Mouse (Mus musculus): ENCODE results near the gene Hoxb5. TPM values are rescaled to one million over a fixed set of nuclear protein-coding genes. Genes with fewer than 3 reads are reported as not detected.
A peak's percentile ranks its signal among the peaks of the same experiment; 100 is the strongest.

The Hoxb5 gene
- polyA plus RNA-seq, 1 experiment from 2014 or later, result 0.67 TPM

DNA sequence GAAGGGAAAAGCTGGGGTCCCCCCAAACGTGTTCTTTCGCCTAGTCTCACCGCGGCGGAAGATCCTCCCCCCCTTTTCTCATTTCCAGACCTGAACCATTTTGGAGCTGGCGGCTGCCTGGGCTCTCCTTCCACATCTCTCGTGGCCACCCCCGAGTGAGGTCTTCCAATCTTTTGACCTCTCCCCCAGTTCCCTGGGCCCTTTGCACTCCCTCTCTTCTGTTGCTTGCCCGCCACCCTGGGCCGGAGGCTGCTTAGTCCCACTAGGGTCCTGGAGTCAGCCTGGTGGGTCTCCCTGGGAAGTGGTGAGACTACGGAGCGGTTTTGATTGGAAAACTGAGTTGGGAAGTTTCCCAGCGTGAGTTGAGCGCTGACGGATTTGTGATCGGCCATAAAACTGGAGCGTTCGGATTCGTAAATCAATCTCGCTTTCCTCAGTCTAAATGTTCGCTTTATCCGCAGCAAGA, 22.6 kb downstream of the Hoxb5 start:
- Histone ChIP-seq H3K4me2 (ENCODE audit: low read depth, low read length) (no peak overlapping the region), H3K9me3 (replicated peaks; ENCODE audit: control insufficient read depth, low read length) (no peaks in the 10 kb centered on the region), H3K27me3 (ENCODE audit: control insufficient read depth, insufficient read depth, low read length) (peaks cover 92% of the 10 kb centered on the region), H3K4me1 (ENCODE audit: control insufficient read depth, insufficient read depth, low read length) (no peaks in the 10 kb centered on the region), H3K27ac (replicated peaks; ENCODE audit: low read depth, low read length) (no peak overlapping the region), H3K9ac (replicated peaks; ENCODE audit: low read length) (no peak overlapping the region), H3K36me3 (replicated peaks; ENCODE audit: control insufficient read depth, insufficient read depth, low read depth, low read length) (no peaks in the 10 kb centered on the region), H3K4me3 (ENCODE audit: low read depth, low read length) (no peak overlapping the region)
- under 1% methylated on average over 22 of the region's 22 CpGs for WGBS
- no peak for DNase-seq (ENCODE audit: low spot score)
- no peak for ATAC-seq (replicated peaks; ENCODE audit: insufficient number of reproducible peaks, low FRiP score, low TSS enrichment, low read depth)

DNA sequence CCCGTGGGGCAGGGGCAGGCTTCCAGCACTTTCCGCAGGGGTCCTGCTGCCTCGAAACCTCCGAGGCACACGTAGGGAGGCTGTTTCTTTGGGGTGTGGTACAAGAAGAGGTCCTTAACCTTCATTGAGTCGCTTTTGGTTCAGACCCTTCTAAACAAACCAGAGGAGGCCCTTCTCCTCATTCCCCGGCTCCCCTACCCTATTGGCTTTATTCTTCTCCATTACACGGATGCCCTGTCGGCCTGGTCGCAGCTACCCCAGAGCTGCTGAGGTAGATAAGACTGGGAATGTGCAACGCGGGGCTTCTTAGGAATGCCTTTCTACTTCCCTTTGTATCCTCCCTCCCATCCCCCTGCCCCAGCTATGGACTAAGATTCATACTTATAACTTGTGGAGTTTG, 23.6 kb downstream of the Hoxb5 start:
- no peak overlapping the region for H3K9ac ChIP-seq (replicated peaks; ENCODE audit: low read length)
- H3K4me3 ChIP-seq (ENCODE audit: low read depth, low read length), result no peak overlapping the region
- WGBS, result 0% methylated on average over 12 of the region's 12 CpGs
- ATAC-seq (replicated peaks; ENCODE audit: insufficient number of reproducible peaks, low FRiP score, low TSS enrichment, low read depth) (no peak), DNase-seq (ENCODE audit: low spot score) (no peak)
- H3K4me1 ChIP-seq (ENCODE audit: control insufficient read depth, insufficient read depth, low read length), result no peaks in the 10 kb centered on the region
- H3K36me3 ChIP-seq (replicated peaks; ENCODE audit: control insufficient read depth, insufficient read depth, low read depth, low read length), result no peaks in the 10 kb centered on the region
- peaks cover 93% of the 10 kb centered on the region for H3K27me3 ChIP-seq (ENCODE audit: control insufficient read depth, insufficient read depth, low read length)
- no peak overlapping the region for H3K27ac ChIP-seq (replicated peaks; ENCODE audit: low read depth, low read length)
- H3K9me3 ChIP-seq (replicated peaks; ENCODE audit: control insufficient read depth, low read length), result no peaks in the 10 kb centered on the region
- no peak overlapping the region for H3K4me2 ChIP-seq (ENCODE audit: low read depth, low read length)

DNA sequence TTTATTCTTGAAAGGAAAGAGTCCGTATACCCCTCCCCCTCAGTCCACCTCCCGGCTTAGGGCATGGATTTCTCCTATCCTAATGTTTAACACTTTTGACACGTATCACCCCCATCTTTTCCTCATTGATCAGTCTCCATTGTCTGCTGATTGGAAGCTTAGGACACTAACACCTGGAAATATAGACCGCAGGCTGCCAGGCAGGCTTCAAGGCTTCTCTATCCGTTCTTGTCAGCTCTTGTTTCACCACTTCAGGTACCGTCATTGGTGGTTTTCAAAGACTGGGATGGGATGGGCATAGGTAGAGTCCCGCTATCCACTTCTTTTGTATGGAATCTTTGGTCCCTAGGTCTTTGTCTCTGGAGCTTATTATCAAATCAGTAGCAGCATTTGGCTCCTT, 24.0 kb downstream of the Hoxb5 start:
- H3K9me3 ChIP-seq (replicated peaks; ENCODE audit: control insufficient read depth, low read length), result no peaks in the 10 kb centered on the region
- no peaks in the 10 kb centered on the region for H3K36me3 ChIP-seq (replicated peaks; ENCODE audit: control insufficient read depth, insufficient read depth, low read depth, low read length)
- WGBS, result under 1% methylated on average over 7 of the region's 7 CpGs
- peaks cover 93% of the 10 kb centered on the region for H3K27me3 ChIP-seq (ENCODE audit: control insufficient read depth, insufficient read depth, low read length)
- no peak overlapping the region for H3K4me3 ChIP-seq (ENCODE audit: low read depth, low read length)
- H3K4me1 ChIP-seq (ENCODE audit: control insufficient read depth, insufficient read depth, low read length), result no peaks in the 10 kb centered on the region
- H3K27ac ChIP-seq (replicated peaks; ENCODE audit: low read depth, low read length), result no peak overlapping the region
- ATAC-seq (replicated peaks; ENCODE audit: insufficient number of reproducible peaks, low FRiP score, low TSS enrichment, low read depth) (no peak), DNase-seq (ENCODE audit: low spot score) (no peak)
- H3K4me2 ChIP-seq (ENCODE audit: low read depth, low read length), result no peak overlapping the region
- H3K9ac ChIP-seq (replicated peaks; ENCODE audit: low read length), result no peak overlapping the region

DNA sequence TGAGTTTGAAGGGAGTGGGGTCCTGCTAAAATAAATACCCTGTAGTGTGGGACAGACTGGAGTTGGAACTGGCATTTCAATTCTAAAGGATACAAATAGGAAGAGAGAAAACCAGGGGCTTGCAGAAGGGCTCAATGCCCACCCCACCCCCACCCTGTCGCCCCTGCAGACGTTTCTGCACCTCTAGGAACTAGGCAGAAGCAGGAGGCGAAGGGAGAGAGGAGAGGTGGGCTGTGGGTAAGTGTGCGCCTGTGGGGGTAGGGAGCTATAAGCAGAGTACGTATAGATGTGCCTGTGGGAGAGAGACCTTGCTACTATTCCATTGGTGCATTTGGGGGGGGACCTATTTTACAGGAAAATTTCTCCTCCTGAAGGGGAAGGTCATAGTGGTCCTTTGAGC, 24.6 kb downstream of the Hoxb5 start:
- no peak overlapping the region for H3K27ac ChIP-seq (replicated peaks; ENCODE audit: low read depth, low read length)
- H3K4me2 ChIP-seq (ENCODE audit: low read depth, low read length), result no peak overlapping the region
- peaks cover 93% of the 10 kb centered on the region for H3K27me3 ChIP-seq (ENCODE audit: control insufficient read depth, insufficient read depth, low read length)
- no peaks in the 10 kb centered on the region for H3K4me1 ChIP-seq (ENCODE audit: control insufficient read depth, insufficient read depth, low read length)
- WGBS, result 5% methylated on average over 5 of the region's 5 CpGs
- ATAC-seq (replicated peaks; ENCODE audit: insufficient number of reproducible peaks, low FRiP score, low TSS enrichment, low read depth), result no peak
- H3K9me3 ChIP-seq (replicated peaks; ENCODE audit: control insufficient read depth, low read length), result no peaks in the 10 kb centered on the region
- no peak overlapping the region for H3K4me3 ChIP-seq (ENCODE audit: low read depth, low read length)
- no peak for DNase-seq (ENCODE audit: low spot score)
- no peaks in the 10 kb centered on the region for H3K36me3 ChIP-seq (replicated peaks; ENCODE audit: control insufficient read depth, insufficient read depth, low read depth, low read length)
- no peak overlapping the region for H3K9ac ChIP-seq (replicated peaks; ENCODE audit: low read length)

DNA sequence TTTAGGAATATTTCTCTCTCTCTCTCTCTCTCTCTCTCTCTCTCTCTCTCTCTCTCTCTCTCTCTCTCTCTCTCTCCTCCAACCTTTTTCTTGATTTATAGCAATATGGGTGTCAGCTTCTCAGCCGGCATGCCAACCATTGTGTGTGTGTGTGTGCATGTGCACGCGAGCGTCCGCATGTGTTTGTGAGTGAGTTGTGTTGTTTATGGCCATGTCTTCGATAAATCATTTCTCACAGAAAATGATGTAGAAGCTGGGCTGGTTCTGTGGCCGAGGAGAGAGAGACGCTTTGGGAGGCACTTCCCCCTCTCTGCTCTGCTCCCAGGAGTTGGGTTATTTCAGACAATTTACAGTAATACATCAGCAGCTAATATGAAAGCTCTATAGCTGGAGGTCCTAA, 25.5 kb downstream of the Hoxb5 start:
- ATAC-seq (replicated peaks; ENCODE audit: insufficient number of reproducible peaks, low FRiP score, low TSS enrichment, low read depth), result no peak
- H3K4me2 ChIP-seq (ENCODE audit: low read depth, low read length), result no peak overlapping the region
- peaks cover 96% of the 10 kb centered on the region for H3K27me3 ChIP-seq (ENCODE audit: control insufficient read depth, insufficient read depth, low read length)
- WGBS, result 6% methylated on average over 8 of the region's 8 CpGs
- no peak for DNase-seq (ENCODE audit: low spot score)
- H3K27ac ChIP-seq (replicated peaks; ENCODE audit: low read depth, low read length), result no peak overlapping the region
- H3K4me3 ChIP-seq (ENCODE audit: low read depth, low read length), result no peak overlapping the region
- no peaks in the 10 kb centered on the region; the same call in 1 of the 2 replicates for H3K4me1 ChIP-seq (ENCODE audit: control insufficient read depth, insufficient read depth, low read length)
- H3K9me3 ChIP-seq (replicated peaks; ENCODE audit: control insufficient read depth, low read length), result no peaks in the 10 kb centered on the region
- H3K36me3 ChIP-seq (replicated peaks; ENCODE audit: control insufficient read depth, insufficient read depth, low read depth, low read length), result no peaks in the 10 kb centered on the region
- no peak overlapping the region for H3K9ac ChIP-seq (replicated peaks; ENCODE audit: low read length)

DNA sequence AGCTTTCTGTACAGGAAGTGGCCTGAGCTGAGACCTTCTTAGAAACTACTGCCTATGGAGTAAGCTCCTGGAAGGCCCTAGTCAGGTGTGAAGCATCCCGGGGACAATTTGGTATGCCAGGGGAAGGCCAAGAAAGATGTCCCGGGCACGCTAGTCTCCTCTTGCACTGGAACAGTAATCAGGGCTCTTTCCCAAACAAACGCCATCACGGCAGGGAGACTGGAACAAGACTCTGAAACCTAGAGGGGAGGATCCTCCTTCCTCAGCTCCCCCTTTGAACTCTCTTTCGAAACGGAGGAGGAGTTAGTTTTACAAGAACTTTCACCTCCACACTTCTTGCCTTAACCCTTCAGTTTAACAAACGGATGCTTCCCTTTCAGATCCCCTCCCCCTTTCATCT, 29.0 kb downstream of the Hoxb5 start:
- no peak overlapping the region; the same call in 1 of the 2 replicates for H3K4me3 ChIP-seq (ENCODE audit: low read depth, low read length)
- H3K9ac ChIP-seq (replicated peaks; ENCODE audit: low read length), result no peak overlapping the region
- WGBS, result under 1% methylated on average over 8 of the region's 8 CpGs
- ATAC-seq (replicated peaks; ENCODE audit: insufficient number of reproducible peaks, low FRiP score, low TSS enrichment, low read depth) (no peak), DNase-seq (ENCODE audit: low spot score) (no peak)
- H3K9me3 ChIP-seq (replicated peaks; ENCODE audit: control insufficient read depth, low read length), result no peaks in the 10 kb centered on the region
- no peak overlapping the region for H3K4me2 ChIP-seq (ENCODE audit: low read depth, low read length)
- H3K27ac ChIP-seq (replicated peaks; ENCODE audit: low read depth, low read length), result no peak overlapping the region
- H3K27me3 ChIP-seq (ENCODE audit: control insufficient read depth, insufficient read depth, low read length), result peaks cover 99% of the 10 kb centered on the region
- no peaks in the 10 kb centered on the region; the same call in 1 of the 2 replicates for H3K4me1 ChIP-seq (ENCODE audit: control insufficient read depth, insufficient read depth, low read length)
- H3K36me3 ChIP-seq (replicated peaks; ENCODE audit: control insufficient read depth, insufficient read depth, low read depth, low read length), result no peaks in the 10 kb centered on the region

DNA sequence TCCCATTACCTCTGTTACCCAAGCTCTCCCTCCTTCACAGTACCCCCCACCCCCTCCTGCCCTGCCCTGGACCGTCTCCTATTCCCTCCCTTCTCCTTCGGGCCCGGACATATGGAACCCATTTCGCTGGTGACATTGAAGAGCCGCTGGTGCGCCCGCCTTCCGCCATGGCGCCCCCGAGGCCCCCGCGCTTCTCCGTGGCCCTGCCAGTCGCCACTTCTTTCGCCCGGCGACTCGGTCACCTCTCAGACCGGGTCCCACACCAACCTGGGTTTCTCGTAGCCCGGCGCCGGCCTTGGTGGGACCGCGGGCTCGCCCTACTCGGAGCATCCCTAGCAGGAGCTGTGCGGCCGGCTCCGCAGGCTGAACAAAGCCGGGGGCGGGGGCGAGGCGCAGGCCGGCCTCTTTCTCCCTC, 29.5 kb downstream of the Hoxb5 start:
- no peaks in the 10 kb centered on the region; the same call in 1 of the 2 replicates for H3K4me1 ChIP-seq (ENCODE audit: control insufficient read depth, insufficient read depth, low read length)
- H3K9me3 ChIP-seq (replicated peaks; ENCODE audit: control insufficient read depth, low read length), result no peaks in the 10 kb centered on the region
- DNase-seq (ENCODE audit: low spot score), result peak; percentile 56
- WGBS, result under 1% methylated on average over 35 of the region's 35 CpGs
- no peaks in the 10 kb centered on the region for H3K36me3 ChIP-seq (replicated peaks; ENCODE audit: control insufficient read depth, insufficient read depth, low read depth, low read length)
- no peak overlapping the region for H3K27ac ChIP-seq (replicated peaks; ENCODE audit: low read depth, low read length)
- 0 out of 2 replicates have a peak, but pooled peaks have one; percentile 29 for ATAC-seq (replicated peaks; ENCODE audit: insufficient number of reproducible peaks, low FRiP score, low TSS enrichment, low read depth)
- H3K4me2 ChIP-seq (ENCODE audit: low read depth, low read length), result peak overlapping the region; percentile 48
- peak overlapping the region; percentile 28 for H3K4me3 ChIP-seq (ENCODE audit: low read depth, low read length)
- peak overlapping the region; percentile 43 for H3K9ac ChIP-seq (replicated peaks; ENCODE audit: low read length)
- H3K27me3 ChIP-seq (ENCODE audit: control insufficient read depth, insufficient read depth, low read length), result peaks cover 99% of the 10 kb centered on the region

DNA sequence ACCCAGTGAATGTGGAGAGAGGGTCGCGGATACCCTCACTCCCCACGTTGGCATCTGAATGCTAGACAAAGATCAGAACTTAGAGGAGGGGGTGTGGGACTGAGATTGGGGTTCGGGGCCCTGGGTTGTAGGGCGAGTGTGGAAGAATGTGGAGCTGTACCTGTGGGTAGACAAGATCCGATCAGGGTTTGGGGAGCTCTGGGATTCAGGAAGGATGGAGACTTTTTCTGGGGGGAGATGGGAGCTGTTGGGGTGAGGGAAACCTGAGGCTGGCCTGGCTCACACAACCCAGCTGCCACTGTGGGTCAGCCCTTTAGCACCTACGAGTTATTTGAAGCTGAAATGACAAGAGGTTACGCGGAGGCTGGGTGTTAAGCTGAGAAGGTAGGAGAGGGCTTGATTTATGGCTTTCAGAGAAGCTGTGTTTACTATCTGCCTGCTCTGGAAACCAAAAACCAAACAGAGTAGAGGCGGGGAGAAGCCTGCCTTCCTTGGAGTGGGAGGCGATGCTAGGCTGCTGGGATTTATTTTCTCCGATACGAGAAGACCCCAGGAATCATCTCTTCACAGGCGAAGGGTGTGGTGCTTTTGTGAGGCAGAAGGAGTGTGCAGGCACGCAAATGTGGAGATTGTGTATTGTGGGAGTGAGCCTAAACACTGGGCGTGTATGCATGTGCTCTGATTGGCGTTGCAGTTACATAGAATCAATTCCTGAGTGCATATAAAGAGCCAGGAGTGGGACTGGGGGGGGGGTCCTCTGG, 30.3 kb downstream of the Hoxb5 start:
- Histone ChIP-seq H3K27ac (replicated peaks; ENCODE audit: low read depth, low read length) (0 out of 2 replicates have a peak overlapping the region, but pooled peaks have one; percentile 28), H3K9me3 (replicated peaks; ENCODE audit: control insufficient read depth, low read length) (no peaks in the 10 kb centered on the region), H3K9ac (replicated peaks; ENCODE audit: low read length) (peak overlapping the region; percentile 43; the same call in 1 of the 2 replicates), H3K4me2 (ENCODE audit: low read depth, low read length) (peak overlapping the region; percentile 48), H3K4me3 (ENCODE audit: low read depth, low read length) (peak overlapping the region; percentile 28), H3K36me3 (replicated peaks; ENCODE audit: control insufficient read depth, insufficient read depth, low read depth, low read length) (no peaks in the 10 kb centered on the region), H3K27me3 (ENCODE audit: control insufficient read depth, insufficient read depth, low read length) (peaks cover 99% of the 10 kb centered on the region), H3K4me1 (ENCODE audit: control insufficient read depth, insufficient read depth, low read length) (no peaks in the 10 kb centered on the region; the same call in 1 of the 2 replicates)
- no peak for DNase-seq (ENCODE audit: low spot score)
- ATAC-seq (replicated peaks; ENCODE audit: insufficient number of reproducible peaks, low FRiP score, low TSS enrichment, low read depth), result no peak
- 1% methylated on average over 17 of the region's 17 CpGs for WGBS

Measured in embryonic facial prominence, embryonic 11.5 days (tissue).